Mouse (Mus musculus) adrenal gland, adult 2 months (tissue): ENCODE results near the gene Cabcoco1. TPM values are rescaled to one million over a fixed set of nuclear protein-coding genes. Genes with fewer than 3 reads are reported as not detected.

Source experiments
- DNase-seq: peaks from one replicate; pipeline ENCODE4 v3.0.0; 2021
- polyA plus RNA-seq: library from polyadenylated mRNA; depleted of rRNA; stranded (reverse); fragments of >200 nt; gene quantifications from 2 replicates; pipeline ENCODE4 v1.2.3, GENCODE M21; 2012; rRNA removed
- total RNA-seq, 2 experiments: library from RNA; stranded (reverse); gene quantifications; 2 replicates each; pipeline ENCODE4 v1.2.3; 2021

The Cabcoco1 gene
- total and polyA plus RNA-seq, 3 experiments = 0.49 to 4.1 (median 3.9) TPM

DNA sequence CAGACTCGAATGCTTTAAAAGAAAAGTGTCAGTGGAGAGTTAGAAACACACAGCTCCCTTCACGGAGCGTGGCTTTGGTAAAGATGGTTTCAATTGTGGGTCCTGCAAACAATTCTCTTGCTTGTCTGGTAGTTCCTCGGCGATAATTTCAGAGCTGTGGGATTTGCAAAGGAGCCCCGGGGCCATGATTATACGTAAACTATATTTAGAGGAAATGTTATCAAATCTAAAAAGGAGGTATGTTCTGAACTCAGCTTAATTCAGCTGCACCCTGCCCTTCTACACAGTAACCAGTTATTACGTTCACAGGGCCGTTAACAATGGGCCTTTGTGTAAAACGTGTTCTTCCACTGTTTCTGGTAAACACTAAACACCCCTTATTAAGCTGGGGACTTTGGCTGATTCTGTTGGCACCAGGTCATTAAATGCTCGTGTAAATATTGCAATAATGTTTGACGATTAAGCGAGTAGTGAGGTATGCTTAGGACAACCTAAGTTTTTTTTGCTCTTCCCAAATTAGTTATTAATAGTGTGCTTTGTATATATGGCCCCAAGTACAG is 106.6 kb downstream of the Cabcoco1 start:
- no peak for DNase-seq

DNA sequence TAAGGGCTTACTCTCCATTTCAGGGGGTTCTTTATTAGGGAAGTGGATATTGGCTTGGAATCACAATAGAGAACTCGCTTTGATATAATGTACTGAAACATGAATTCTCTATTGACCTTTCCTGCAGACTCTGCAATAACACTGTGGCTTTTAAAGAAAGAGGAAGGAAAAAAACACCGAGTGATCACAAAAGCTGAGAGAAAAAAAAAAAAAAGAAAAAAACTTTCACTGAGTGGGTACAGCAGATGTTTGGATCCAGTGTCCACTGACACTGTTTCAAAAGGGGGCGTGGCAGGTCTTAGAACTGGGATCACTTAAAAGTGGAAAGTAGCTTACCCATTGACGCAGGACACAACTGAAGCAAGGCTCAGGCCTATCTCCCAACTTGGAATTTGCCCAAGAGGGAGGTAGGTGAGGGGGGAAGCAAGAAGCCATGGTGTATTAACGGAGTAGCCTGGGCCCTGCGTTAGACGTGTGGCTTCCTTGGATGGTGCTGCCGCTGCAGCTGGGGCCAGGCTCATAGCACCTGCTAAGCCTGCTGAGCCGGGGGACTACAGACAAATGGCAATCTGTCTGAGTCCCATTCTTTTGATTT is 107.6 kb downstream of the Cabcoco1 start:
- DNase-seq = no peak

DNA sequence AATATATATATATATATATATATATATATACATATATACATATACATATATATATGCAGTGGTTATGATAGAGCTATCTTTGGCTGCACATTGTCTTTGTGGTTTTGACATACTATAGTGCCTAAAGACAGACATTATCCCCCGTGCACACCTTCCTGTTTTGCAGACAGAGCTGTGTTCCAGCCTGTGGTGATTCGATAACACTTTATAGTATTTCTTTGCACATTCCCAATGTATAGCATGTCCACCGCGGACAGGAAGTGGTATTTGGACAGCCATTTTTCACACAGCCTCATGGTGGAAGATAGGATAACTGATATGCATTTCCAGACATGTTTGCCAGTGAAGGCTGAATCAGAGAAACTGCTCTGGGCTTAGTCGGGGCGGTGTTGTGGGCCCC is 110.3 kb downstream of the Cabcoco1 start:
- DNase-seq = no peak

DNA sequence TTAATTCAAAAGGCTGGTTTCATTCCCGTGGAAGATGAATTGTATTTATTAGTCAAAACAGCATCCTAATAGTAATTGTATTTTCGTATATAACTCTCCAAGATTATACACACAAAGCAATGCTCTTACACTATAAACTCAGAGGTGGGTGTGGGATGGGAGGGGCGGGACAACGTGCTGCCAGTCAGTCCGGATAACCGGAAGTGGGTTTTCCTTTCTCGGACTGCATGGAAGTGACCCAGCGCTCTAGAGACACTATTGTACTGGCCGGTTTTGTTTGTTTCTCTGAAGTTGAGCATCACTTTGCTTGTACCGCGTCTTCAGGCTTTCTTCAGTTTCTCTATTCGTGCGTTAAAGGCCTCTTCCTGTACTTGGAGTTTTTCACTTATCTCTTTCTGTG is 110.8 kb downstream of the Cabcoco1 start:
- DNase-seq = no peak

DNA sequence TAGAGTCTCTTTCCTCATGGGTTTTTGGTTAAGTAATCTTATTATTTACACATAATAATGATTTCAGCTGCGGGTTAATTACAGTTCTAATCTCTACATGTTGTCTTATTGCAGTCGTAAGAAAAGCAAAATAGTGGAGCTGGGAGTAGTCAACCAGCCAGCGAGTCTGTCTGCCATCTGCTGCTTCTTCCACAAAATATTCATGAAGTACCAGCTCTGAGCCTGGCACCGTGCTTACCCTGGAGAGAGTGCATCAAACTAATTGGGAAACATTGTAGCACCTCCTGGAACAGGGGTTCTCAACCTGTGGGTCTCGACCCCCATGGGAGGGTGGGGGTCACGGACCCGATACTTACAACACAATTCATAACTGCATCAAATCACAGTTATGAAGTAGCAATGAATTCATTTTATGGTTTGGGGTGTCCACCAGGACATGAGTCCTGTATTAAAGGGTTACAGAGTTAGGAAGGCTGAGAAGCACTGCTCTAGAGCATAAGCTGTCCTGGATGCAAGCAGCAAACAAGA is 121.2 kb downstream of the Cabcoco1 start:
- no peak for DNase-seq

DNA sequence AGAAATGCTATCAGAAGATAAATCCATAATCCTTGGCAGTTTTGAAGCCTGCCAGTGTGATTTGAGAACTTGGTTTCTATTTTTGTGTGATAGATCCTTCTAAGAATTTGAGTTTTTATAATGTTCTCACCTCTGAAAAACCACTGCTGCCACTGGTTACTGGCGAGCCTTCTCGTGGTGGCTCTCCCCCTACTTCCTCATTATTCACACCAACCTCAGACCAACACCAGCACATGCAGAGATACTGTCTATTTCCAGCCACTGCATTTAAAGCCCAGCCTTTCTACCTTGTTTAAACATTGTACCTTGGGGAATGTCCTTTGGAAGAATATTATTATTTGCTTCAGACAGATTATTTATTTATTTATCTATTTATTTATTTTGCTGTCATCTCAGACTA is 121.8 kb downstream of the Cabcoco1 start:
- DNase-seq = no peak

DNA sequence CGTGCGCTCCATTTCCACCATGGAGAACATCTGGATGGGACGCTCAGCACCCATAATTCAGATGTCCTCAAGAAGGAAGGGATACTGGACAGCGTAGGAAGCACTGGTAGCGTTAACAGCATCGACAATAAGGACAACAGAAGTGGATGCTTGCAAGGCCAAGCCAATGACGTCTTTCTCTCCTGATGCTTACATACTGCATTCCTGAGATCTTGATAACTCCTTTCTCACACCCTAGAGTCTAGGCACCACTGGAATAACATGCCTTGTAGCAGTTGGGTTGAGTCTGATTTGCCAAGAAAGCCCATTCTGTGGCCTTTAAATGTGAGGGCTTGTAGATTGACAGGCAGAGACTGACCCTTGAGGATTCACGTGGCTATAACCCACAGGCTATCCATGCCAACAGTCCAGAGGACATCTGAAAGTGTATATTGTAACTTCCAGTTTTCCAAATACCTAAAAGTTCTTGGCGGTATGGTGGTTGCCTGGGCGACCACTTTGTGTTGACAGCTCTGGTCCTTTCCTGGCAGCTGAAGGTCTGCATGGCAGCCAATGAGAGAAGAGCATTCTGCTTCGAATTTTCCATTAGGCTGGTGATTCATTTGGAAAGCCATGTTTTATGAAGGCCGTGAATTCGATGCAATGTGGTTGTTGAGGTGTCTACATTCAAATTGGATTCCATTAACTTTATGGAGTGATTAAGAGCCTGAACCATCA is 124.5 kb downstream of the Cabcoco1 start:
- DNase-seq = no peak

DNA sequence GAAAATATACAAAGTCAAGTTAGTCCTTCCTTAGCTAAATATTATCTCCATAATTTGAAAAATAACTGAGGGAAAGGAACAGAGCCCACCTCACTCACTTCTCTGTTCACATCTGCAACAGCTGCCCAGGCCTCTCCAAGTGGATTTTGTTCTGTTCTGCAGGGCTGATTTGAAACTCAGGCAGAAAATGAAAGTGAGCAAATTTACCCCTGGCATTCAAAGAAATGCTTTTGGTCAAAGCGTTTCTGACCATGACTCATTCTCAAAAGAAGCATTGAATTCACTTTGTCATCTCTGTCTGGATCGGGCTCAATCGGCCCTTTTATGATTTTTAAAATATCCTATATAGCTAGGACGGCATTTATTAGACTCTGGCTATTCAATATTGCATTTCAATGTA is 135.8 kb downstream of the Cabcoco1 start:
- peak; percentile 6 for DNase-seq

DNA sequence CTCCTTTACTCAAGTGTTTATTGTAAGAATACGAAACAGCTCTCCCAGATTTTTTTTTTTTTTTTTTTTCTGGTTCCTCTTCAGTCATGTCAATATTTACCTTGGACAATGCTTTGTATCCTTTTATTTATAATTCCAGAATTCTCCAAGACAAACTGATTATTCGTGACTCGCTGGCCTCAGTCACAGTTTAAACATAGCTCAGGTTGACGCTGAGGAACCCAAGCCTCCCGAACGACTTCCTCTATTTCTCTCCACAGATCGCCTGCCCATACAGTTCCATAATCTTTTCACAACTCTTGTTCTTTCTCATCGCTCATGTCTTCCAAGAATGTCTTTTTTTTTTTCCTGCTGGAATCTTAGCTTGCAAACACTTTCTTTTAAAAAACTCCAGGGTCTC is 144.9 kb downstream of the Cabcoco1 start:
- no peak for DNase-seq

DNA sequence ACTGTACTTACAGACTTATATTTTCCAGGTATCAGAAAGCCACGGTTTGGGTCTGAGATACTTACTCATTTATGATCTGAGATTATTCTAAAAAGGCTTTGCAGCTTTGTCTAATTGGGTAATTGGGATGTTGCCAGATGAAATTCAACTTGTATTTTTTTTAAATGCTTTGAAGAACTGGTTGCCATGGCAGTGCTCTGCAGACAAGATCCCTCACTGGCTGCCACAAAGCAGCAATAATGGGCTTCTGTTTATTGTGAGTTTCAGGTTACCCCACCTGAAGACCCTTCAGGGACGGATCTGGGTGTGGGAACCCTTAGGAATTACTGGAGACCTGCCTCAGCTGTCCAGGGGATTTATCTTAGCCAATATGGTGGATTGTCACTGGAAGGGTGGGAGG is 145.6 kb downstream of the Cabcoco1 start:
- no peak for DNase-seq

DNA sequence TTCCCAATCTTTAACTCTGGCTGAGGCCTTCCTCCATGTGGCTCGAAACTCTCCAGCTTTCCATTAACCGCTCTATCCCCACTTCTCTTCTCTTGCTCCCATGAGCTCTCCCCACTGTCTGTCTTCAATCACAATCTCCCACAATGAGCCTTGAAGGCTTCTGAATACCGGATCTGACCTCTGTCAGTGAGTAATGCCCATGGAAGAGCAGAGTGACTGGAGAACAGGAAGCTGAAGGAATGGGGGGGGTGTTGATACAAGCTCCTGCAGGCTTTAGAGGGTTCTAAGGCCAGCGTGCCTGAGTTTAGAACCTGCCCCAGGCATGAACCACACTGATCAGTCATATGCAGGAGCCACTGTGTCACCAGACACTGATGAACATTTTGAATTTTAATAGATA is 150.1 kb downstream of the Cabcoco1 start:
- no peak for DNase-seq

DNA sequence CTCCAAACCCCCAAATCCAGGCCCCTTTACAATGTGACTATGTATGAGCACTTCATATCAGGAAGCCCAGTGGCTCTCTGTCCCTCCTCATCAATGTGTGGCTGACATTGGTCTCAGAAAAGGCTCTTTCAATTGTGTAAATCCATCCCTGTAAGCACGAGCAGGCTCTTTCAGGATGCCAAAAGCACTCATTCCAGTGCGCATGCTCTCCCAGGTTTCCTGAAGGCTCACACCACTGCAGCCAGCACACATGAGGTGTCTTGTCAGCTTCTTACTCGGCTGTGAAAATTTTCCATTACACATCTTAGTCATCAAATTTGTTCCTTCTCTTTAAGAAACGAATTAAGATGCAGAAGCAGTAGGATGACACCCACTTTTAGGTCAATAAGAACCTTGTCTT is 152.9 kb downstream of the Cabcoco1 start:
- no peak for DNase-seq

DNA sequence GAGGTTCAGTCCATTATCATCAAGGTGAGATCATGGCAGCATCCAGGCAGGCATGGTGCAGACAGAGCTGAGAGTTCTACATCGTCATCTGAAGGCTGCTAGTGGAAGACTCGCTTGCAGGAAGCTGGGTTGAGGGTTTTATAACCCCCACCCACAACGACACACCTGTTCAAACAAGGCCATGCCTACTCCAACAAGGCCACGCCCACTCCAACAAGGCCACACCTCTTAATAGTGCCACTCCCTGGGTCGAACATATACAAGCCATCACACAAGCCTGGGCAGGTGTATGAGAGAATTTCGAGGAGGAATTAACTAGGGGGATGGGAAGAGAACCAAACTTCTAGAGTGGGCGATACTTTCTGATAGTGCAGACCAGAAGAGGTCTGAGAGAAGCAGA is 153.6 kb downstream of the Cabcoco1 start:
- no peak for DNase-seq

Other genes starting within 250 kb of the Cabcoco1 start
- 1 to 10 TPM; 3.7 to 6.9 TPM for gene Tmem26, start 181.8 kb upstream of the Cabcoco1 start, total RNA-seq
- gene Tmem26, start 181.8 kb upstream of the Cabcoco1 start, polyA plus RNA-seq = 2.8 and 3.2 TPM in 2 replicates